Mouse (Mus musculus) brain, adult 2 months (tissue): ENCODE data around the gene Zbtb8os.

Experiments
- DNase-seq: peaks from one replicate; pipeline ENCODE4 v3.0.0; 2011; ENCODE audit warnings: low read depth, low spot score

Zbtb8os gene

DNA sequence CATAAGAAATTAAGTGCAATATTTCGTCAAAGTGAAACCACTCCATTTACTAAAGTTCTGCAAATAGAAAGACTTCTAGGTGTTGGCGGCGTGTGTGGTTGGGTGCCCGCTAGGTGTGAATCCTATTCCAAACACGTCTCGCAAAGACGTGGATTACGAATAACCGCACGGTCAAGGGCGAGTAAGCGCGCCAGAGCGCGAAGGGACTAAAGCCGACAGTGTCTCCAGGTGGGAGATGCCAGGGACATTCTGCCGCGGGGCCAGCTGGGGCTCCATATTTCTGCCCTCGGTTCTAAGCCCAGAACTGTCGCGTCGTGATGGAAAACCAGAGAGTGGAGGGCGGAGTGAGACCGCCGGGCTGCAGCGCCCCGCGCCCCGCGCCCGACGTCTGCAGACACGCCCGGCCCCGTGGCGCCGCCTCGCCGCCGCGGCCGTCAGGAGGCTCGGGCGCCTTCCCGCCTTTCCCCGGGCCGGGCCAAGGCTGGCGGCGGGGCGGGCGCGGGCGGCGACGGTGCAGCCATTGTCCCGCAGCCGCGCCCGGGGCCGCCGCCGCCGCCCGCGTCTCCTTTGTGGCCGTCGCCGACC is 41.6 kb downstream of the Zbtb8os start:
- peak; percentile 67 for DNase-seq

DNA sequence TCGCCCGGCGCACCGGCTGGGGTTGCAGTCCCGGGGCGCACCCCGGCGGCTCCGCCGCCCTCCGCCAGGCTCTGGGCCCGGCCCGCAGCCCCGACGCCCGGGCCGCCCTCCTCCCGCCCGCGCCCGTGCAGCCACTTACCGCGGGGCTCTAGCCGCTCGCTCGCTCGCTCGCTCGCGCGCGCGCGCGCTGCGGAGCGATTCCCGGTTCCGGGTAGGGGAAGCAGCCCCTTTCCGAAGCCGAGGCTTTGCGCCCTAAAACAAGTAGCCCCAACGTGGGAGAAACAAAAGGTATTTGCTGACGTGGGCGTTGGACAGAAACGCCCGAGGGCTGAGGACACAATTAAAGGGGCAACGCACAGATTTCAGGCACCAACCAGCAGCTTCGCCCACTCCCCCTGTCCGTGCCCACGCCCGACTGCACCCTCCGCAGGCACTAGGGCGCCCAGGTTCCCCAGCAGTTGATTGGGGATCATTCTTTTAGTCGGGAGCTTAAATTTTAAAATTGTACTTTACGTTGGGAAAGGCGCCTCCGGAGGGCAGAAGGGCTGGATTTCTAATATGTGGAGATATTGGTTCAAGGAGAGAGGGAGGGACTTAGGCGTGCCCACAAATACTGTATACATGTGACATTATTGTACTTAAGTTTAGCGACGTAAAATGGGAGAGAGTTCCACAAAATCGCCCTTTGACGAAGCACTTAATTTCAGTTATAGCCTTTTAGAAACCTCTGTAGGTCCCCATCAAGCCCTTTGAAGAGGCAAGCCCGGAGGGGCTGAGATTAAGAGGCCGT is 42.3 kb downstream of the Zbtb8os start, which contains the start of gene Zbtb8a:
Zbtb8a (minus strand) TSS at position 516 of the 790 bp plus-strand sequence.
- peak; percentile 75 for DNase-seq

GRCm38 (mm10) chr4:129379805-129380204 is 44.3 kb downstream of the Zbtb8os start:
- no peak for DNase-seq

- DNase-seq, result peak; percentile 29
Measured at GRCm38 (mm10) chr4:129381148-129381547, 45.7 kb downstream of the Zbtb8os start.

DNA sequence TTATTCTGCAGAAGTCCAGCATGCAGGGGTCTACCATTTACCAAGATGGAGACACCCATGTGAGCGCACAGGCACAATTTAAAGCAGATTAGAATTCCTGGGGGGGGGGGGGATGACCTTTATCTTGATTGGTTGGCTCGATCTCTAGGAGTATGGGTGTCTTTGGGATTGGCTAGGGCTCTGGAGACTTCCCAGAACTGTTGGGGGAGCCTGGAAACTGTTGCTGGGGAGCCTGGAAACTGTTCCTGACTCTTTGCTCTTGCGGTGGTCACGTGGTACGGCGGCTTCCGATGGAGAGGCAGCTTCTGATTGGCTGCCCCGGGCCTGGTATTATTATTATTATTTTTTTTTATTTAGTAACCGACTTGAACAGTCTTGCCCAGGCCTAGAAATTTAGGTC is 46.5 kb downstream of the Zbtb8os start:
- DNase-seq, result no peak

DNA sequence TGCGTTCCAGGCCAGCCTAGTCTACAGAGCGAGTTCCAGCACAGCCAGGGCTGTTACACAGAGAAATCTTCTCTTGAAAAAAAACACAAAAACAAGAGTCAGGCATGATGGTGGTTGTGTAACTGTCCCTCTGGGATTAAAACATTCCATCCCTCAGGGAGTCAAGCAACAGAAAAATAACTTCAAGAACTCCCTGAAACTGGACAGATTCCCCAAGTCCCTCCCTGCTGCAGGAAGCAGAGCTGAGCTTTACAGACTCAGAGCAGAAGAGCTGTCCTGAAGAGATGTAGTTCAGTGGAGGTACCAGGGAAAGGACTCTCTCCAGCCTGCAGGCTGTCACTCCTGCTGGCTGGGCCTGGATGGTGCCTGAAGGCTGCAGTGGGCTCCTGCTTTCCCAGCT is 47.0 kb downstream of the Zbtb8os start:
- DNase-seq, result no peak

DNA sequence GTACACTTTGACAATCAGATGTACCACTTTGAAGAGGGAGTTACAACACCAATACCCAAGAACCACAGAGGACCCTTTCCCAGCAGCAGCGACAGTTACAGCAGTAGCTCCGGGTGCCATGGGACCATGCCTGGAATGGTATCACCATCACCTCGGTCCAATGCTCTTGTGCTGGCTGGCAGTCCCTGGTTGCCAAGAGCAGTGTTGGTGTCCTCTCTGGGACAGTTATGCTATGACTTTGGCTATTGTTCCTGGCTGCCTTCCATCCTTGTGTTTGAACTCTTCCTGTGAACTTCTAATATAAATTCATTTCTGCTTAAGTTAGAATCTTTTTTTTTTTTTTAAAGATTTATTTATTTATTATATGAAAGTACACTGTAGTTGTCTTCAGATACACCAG is 48.1 kb downstream of the Zbtb8os start:
- no peak for DNase-seq

DNA sequence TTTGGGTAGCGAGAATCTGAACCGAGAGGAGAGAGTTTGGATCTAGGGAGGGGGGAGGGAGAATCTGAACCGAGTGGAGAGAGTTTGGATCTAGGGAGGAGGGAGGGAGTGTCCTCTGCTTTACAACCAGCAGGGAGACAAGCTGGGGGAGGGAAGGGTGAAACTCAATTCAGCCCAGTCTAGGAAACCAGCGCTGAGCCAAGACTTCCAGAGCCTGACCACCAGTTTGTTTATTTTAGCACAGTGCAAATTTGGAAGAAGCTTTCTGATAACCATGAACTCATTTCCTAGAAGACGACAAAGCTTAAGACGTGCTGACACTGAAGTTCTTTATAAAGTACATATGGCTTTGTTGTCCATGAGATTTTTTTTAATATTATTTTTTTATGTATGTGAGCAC is 48.9 kb downstream of the Zbtb8os start:
- no peak for DNase-seq

DNA sequence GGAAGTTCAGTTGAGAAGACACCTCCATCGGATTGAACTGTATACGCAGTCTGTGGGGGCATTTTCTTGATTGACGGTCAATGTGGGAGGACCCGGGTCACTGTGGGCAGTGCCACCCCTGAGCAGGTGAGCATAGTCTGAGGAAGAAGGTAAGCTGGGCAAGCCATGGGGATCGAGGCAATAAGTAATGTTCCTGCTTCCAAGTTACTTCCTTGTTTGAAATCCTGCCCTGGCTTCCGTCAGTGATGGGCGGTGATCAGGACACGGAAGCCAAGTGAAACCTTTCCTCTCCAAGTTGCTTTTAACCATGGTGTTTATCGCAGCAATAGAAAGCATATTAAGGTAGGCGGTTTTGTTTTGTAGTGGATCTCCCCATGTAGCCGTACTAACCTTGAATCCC is 50.2 kb downstream of the Zbtb8os start:
- DNase-seq, result no peak

DNA sequence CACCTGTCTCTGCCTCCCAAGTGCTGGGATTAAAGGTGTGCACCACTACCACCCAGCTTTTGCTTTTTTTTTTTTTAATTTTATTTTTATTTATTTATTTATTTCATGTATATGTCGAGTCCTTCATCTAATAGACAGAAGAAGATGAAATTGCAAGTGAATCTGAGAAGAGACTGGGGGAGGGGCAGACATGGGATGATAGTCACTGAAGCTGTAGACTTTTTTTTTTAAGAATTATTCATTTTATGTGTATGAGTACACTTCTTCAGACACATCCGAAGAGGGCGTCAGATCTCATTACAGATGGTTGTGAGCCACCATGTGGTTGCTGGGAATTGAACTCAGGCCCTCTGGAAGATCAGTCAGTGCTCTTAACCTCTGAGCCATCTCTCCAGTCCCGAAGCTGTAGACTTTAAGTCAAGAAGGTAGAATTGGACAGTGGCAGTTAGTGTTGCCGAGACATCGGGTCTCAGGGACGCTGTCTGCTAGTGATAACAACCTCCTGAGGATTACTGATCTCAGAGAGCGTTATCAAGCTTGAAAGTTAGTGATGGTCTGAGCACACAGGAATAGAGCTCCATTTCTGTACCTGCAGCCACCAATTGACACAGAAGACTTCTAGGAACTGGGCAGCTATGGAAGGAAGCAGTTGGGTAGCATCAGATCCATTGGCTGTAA is 50.9 kb downstream of the Zbtb8os start:
- DNase-seq, result no peak

GRCm38 (mm10) chr4:129386989-129387388 is 51.5 kb downstream of the Zbtb8os start:
- DNase-seq, result no peak

DNA sequence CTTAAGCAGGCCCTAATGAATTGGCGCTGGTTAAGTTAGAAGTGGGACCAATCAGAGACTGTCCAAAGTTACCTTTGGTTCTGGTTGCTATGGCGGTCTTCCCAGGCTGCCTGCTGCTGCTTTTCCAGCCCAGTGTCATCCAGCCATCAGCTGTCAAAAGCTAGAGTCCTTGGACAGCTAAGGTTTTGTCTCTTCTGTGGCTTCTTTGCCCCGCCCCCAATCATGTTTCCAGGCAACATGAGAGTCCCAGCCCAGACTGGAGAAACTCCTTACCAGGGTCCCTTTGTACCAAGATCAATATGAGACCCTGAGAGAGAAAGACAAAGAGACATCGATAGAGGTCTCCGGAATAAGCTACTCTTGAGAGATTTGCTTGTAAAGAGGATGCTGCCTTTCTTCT is 52.9 kb downstream of the Zbtb8os start:
- DNase-seq, result no peak

GRCm38 (mm10) chr4:129390216-129390743 is 54.8 kb downstream of the Zbtb8os start:
- no peak for DNase-seq

DNA sequence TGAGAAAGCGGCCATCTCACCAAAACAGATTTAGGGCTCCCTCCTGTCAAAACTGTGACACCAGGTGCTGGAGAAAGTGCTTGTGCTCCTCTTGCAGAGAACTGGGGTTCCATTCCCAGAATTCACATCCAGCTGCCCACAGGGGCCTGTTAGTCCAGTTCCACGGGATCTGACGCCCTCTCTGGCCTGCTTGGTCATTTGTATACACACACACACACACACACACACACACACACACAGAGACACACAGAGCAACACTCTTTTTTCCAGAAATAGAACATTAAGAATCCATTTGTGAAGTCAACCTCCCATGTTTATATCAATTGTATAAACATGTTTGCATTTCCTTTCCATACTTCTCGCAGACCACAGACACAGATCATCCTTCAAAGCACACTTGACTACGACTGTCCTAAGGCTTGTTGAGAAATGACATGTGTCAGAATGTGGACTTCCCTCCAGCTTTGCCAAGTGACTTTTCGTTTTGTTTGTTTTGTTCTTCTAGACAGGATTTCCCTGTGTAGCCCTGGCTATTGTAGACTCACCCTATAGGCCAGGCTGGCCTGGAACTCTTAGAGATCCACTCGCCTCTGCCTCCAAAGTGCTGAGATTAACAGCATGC is 55.6 kb downstream of the Zbtb8os start:
- DNase-seq, result no peak

DNA sequence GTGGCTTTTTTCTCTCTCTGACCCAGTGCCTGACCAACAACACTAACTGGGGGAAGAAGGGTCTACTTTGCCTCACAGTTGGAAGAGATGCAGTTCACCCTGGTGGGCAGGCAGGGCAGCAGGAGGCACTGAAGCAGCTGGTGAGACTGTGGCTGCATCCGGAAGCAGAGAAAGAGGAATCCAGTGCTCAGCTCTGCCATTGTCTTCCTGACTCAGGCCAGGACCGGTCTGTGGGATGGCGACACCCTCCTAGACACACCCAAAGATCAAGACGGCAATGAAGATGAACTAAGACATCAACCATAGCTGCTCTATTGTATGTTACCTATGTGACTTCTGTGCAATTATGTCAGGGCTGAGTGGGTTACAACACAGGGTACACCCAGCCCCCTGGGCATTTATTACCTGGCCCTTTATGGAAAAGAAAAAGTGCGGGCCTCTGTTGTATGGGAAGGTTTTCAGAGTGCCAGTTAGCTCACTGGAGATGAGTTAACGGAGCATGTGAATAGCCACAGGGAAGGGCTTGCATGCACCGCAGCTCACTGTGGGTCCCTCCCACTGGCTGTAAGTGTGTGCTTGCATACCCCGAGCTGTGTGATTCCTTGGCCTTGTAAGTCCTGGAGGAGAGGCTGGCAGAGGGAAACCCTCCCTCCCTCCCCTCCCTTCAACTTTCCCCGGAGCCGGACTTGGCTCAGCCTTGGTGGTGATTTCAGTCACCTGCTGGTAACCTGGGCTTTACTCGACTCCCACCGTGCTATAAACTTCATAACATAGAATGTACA is 58.8 kb downstream of the Zbtb8os start:
- DNase-seq, result no peak

DNA sequence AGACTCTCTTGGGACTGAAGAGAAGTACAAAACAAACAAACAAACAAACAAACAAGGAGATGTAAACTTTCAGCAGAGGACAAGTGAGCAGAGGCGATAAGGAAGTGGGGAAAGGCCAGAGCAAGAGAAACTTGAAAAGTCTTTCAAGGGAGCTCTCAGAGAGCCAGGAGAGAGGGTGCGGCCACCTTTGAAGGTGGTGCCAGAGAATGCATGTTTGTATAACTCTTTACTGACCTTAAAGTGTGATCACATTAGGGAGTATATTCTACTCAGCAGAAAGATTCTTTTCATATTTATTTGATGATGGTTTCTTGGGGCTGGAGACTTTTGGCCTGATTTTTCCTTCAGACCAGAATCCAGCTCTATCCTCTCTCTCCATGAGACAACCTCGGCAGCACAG is 61.5 kb downstream of the Zbtb8os start:
- no peak for DNase-seq

- no peak for DNase-seq
Measured at GRCm38 (mm10) chr4:129399813-129400212, 64.3 kb downstream of the Zbtb8os start.
